Mouse (Mus musculus) intestine, embryonic 14.5 days (tissue): ENCODE measurements around the gene Trim21. TPM values are rescaled to one million over a fixed set of nuclear protein-coding genes. Genes with fewer than 3 reads are reported as not detected.

Experiments used
- ATAC-seq: fragments of 200-750 bp; cut with Nextera tagmentation; replicated peaks from 2 replicates; pipeline ENCODE4 v1.8.0; 2017; ENCODE audit warnings: low read depth, moderate number of reproducible peaks, moderate TSS enrichment, moderate library complexity; ENCODE audit not compliant: low FRiP score, low TSS enrichment
- DNase-seq: peaks from one replicate; pipeline ENCODE4 v3.0.0-alpha.2; 2018; ENCODE audit warnings: low spot score
- H3K27ac ChIP-seq: fragments of 300-500 bp; sonication (generic); 2 replicates; pipeline ENCODE4 v1.5.1; 2014; ENCODE audit warnings: low read depth, mild to moderate bottlenecking, control low read depth
- H3K27me3 ChIP-seq: fragments of 300-500 bp; sonication (generic); replicated peaks from 2 replicates; pipeline ENCODE4 v1.6.1; 2014; ENCODE audit warnings: low read length, control low read depth; ENCODE audit not compliant: control insufficient read depth, insufficient read depth
- H3K36me3 ChIP-seq: fragments of 300-500 bp; sonication (generic); 2 replicates; pipeline ENCODE4 v1.6.1; 2014; ENCODE audit warnings: low read length, control low read depth; ENCODE audit not compliant: control insufficient read depth, insufficient read depth
- H3K4me1 ChIP-seq: fragments of 300-500 bp; sonication (generic); replicated peaks from 2 replicates; pipeline ENCODE4 v1.6.1; 2014; ENCODE audit warnings: low read length, control low read depth, mixed read lengths; ENCODE audit not compliant: control insufficient read depth, insufficient read depth
- H3K4me2 ChIP-seq: fragments of 300-500 bp; sonication (generic); 2 replicates; pipeline ENCODE4 v1.6.1; 2014; ENCODE audit warnings: low read length
- H3K4me3 ChIP-seq: fragments of 300-500 bp; sonication (generic); 2 replicates; pipeline ENCODE4 v1.5.1; 2014; ENCODE audit warnings: low read depth, low read length, control low read depth, mixed read lengths
- H3K9ac ChIP-seq: fragments of 300-500 bp; sonication (generic); 2 replicates; pipeline ENCODE4 v1.6.1; 2014; ENCODE audit warnings: mild to moderate bottlenecking, low read length
- H3K9me3 ChIP-seq: fragments of 300-500 bp; sonication (generic); 2 replicates; pipeline ENCODE4 v1.6.1; 2016; ENCODE audit warnings: low read length, control low read depth; ENCODE audit not compliant: control insufficient read depth
- WGBS: fragments of 180-500 bp; shearing (Covaris S2); extraction: QIAGEN DNeasy Blood & Tissue Kit; methylation state at CpG from one replicate; pipeline ENCODE4 v1.1.7; 2014; 5-methylcytosine and 5-hydroxymethylcytosine counted together
- polyA plus RNA-seq: library from polyadenylated mRNA; unstranded; fragments of >200 nt; fragmentation: Nextera tagmentation; extraction: Ambion mirVana; gene quantifications from 2 replicates; pipeline ENCODE4 v1.2.1, GENCODE M21; 2014

The Trim21 gene
- polyA plus RNA-seq, 1 experiment from 2014 or later = 1.2 TPM

GRCm38 (mm10) chr7:102511927-102512326, 53.4 kb downstream of the Trim21 start:
- 89% methylated on average over 10 of the region's 10 CpGs for WGBS
- no peaks in the 10 kb centered on the region for H3K9me3 ChIP-seq
- ATAC-seq (no peak), DNase-seq (no peak)
- no peak overlapping the region for H3K4me2 ChIP-seq
- no peaks in the 10 kb centered on the region for H3K4me1 ChIP-seq
- no peak overlapping the region for H3K27ac ChIP-seq
- H3K4me3 ChIP-seq = no peak overlapping the region
- no peak overlapping the region for H3K9ac ChIP-seq
- H3K27me3 ChIP-seq = no peaks in the 10 kb centered on the region
- H3K36me3 ChIP-seq = no peaks in the 10 kb centered on the region

- WGBS = 80% methylated on average over 7 of the region's 7 CpGs
- no peaks in the 10 kb centered on the region for H3K27me3 ChIP-seq
- ATAC-seq (no peak), DNase-seq (no peak)
- H3K9ac ChIP-seq = no peak overlapping the region
- no peaks in the 10 kb centered on the region for H3K4me1 ChIP-seq
- H3K27ac ChIP-seq = no peak overlapping the region
- H3K4me2 ChIP-seq = no peak overlapping the region
- no peaks in the 10 kb centered on the region for H3K36me3 ChIP-seq
- H3K9me3 ChIP-seq = no peaks in the 10 kb centered on the region
- H3K4me3 ChIP-seq = no peak overlapping the region
Observed at GRCm38 (mm10) chr7:102509726-102510125, 55.6 kb downstream of the Trim21 start.

- Histone ChIP-seq H3K9ac (no peak overlapping the region), H3K27ac (no peak overlapping the region), H3K9me3 (no peaks in the 10 kb centered on the region), H3K27me3 (no peaks in the 10 kb centered on the region), H3K4me1 (no peaks in the 10 kb centered on the region), H3K4me2 (no peak overlapping the region), H3K36me3 (no peaks in the 10 kb centered on the region), H3K4me3 (no peak overlapping the region)
- DNase-seq (no peak), ATAC-seq (no peak)
- WGBS = 89% methylated on average over 6 of the region's 6 CpGs
Observed at GRCm38 (mm10) chr7:102508666-102509065, 56.6 kb downstream of the Trim21 start.

GRCm38 (mm10) chr7:102508066-102508465, 57.2 kb downstream of the Trim21 start:
- no peaks in the 10 kb centered on the region for H3K36me3 ChIP-seq
- no peak overlapping the region for H3K27ac ChIP-seq
- H3K4me3 ChIP-seq = no peak overlapping the region
- DNase-seq (peak; percentile 31), ATAC-seq (no peak)
- 88% methylated on average over 9 of the region's 9 CpGs for WGBS
- no peak overlapping the region for H3K4me2 ChIP-seq
- H3K27me3 ChIP-seq = no peaks in the 10 kb centered on the region
- H3K9me3 ChIP-seq = no peaks in the 10 kb centered on the region
- no peaks in the 10 kb centered on the region for H3K4me1 ChIP-seq
- H3K9ac ChIP-seq = no peak overlapping the region

Other genes with a start within 250 kb of the Trim21 start
- gene Rrm1, start 123.8 kb downstream of the Trim21 start, polyA plus RNA-seq = 158 and 169 TPM in 2 replicates
- gene Olfr543, start 83.8 kb downstream of the Trim21 start, polyA plus RNA-seq = 0.77 and 0.96 TPM in 2 replicates
- gene Olfr544, start 77.2 kb downstream of the Trim21 start, polyA plus RNA-seq = 0.12 TPM in 1 of 2 replicates, not detected in the other
- gene Olfr545, start 65.9 kb downstream of the Trim21 start, polyA plus RNA-seq = 0.05 TPM in 1 of 2 replicates, not detected in the other
- gene Olfr547, start 30.7 kb downstream of the Trim21 start, polyA plus RNA-seq = not detected in 2 replicates
- gene Olfr548-ps1, start 24.6 kb downstream of the Trim21 start, polyA plus RNA-seq = not detected in 2 replicates
- gene Olfr549, start 15.6 kb downstream of the Trim21 start, polyA plus RNA-seq = not detected in 2 replicates
- gene Olfr550, start 6.0 kb upstream of the Trim21 start, polyA plus RNA-seq = not detected in 2 replicates
- not detected in 2 replicates for gene Olfr551, start 26.4 kb upstream of the Trim21 start, polyA plus RNA-seq
- not detected in 2 replicates for gene Olfr552, start 32.3 kb upstream of the Trim21 start, polyA plus RNA-seq
- gene Olfr553, start 52.7 kb upstream of the Trim21 start, polyA plus RNA-seq = not detected in 2 replicates
- gene Olfr554, start 72.9 kb upstream of the Trim21 start, polyA plus RNA-seq = not detected in 2 replicates
- gene Olfr555, start 93.3 kb upstream of the Trim21 start, polyA plus RNA-seq = not detected in 2 replicates
- not detected in 2 replicates for gene Olfr556, start 99.4 kb upstream of the Trim21 start, polyA plus RNA-seq
- gene Trim68, start 121.8 kb upstream of the Trim21 start, polyA plus RNA-seq = 13.5 and 14.2 TPM in 2 replicates
- gene Olfr557, start 130.4 kb upstream of the Trim21 start, polyA plus RNA-seq = not detected in 2 replicates
- 0.11 TPM in 1 of 2 replicates, not detected in the other for gene Olfr558, start 136.7 kb upstream of the Trim21 start, polyA plus RNA-seq
- not detected in 2 replicates for gene Olfr33, start 153.6 kb upstream of the Trim21 start, polyA plus RNA-seq
- gene Olfr559, start 162.0 kb upstream of the Trim21 start, polyA plus RNA-seq = not detected in 2 replicates
- gene Olfr560, start 193.9 kb upstream of the Trim21 start, polyA plus RNA-seq = 0.15 TPM in 1 of 2 replicates, not detected in the other
- gene Olfr78, start 194.0 kb upstream of the Trim21 start, polyA plus RNA-seq = 0.31 and 0.39 TPM in 2 replicates
- gene Olfr561, start 205.7 kb upstream of the Trim21 start, polyA plus RNA-seq = not detected in 2 replicates
- gene Olfr564, start 238.0 kb upstream of the Trim21 start, polyA plus RNA-seq = not detected in 2 replicates